Mouse (Mus musculus): Measurements from ENCODE around the gene Rere.
"Not testable (repeated sequence)": the region's sequence is repeated elsewhere in the genome, so short reads cannot be mapped to it uniquely, and the experiment has no call there.

Rere gene

DNA sequence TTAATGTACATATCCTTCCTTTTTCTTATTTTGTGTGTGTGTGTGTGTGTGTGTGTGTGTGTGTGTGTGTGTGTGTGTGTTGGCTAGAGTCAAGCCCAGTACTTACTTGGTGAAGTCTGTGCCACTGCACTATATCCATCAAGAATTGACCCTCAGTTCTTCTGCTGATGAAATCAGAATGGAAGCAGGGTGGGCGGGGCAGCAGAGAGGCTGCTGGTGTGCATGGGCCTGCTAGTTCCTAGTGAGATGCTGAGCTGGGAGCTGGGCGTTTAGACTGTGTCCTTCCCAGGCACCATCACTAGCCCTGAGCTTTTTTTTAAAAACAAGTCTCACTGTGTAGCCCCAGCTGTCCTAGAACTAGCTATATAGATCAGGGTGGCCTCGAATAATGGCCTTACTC, 313.6 kb downstream of the Rere start:
- no peaks in the 10 kb centered on the region for H3K36me3 ChIP-seq (ENCODE audit: control insufficient read depth, insufficient read depth, low read length, poor library complexity, severe bottlenecking)
- DNase-seq (ENCODE audit: low read depth, low spot score), result no peak
- no peaks in the 10 kb centered on the region for H3K27me3 ChIP-seq (ENCODE audit: control insufficient read depth, insufficient read depth, low read length, poor library complexity, severe bottlenecking)

DNA sequence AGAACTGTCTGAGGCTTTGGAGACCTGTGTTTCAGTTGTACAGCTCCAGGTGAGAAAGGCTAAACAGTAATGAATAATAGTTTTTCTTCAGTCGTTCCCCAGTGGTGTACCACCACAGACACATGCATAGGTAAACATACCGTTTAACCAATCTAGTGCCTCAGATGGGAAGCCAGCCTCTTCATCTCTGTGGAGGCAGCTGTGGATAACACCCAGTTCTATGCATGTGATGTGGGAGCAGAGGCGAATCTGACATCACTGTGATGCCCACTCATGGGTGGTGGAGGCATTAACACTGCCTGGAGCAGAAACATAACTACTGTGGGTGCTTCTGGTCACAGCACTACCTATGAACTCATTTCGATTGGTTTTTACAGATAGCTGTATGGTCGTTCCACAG, 314.5 kb downstream of the Rere start:
- DNase-seq (ENCODE audit: low read depth, low spot score), result no peak
- H3K36me3 ChIP-seq (ENCODE audit: control insufficient read depth, insufficient read depth, low read length, poor library complexity, severe bottlenecking), result peaks cover 1% of the 10 kb centered on the region; the same call in 1 of the 2 replicates
- H3K27me3 ChIP-seq (ENCODE audit: control insufficient read depth, insufficient read depth, low read length, poor library complexity, severe bottlenecking), result no peaks in the 10 kb centered on the region

DNA sequence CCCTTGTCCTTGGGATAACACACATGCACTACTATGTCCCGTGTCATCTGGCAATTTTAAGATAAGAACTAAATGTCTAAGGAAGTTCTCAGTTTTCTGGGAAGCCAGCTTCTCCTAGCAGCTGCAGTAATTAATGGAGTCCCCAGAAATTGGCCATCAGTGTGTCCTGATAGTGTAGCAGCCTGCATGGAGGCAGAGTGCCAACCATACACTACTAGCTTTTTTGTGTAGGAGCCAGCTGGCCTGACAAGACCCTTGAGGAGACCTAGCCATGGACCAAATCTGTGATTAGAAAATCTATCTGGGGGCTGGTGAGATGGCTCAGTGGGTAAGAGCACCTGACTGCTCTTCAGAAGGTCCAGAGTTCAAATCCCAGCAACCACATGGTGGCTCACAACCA, 317.2 kb downstream of the Rere start:
- H3K27me3 ChIP-seq (ENCODE audit: control insufficient read depth, insufficient read depth, low read length, poor library complexity, severe bottlenecking), result no peaks in the 10 kb centered on the region
- DNase-seq (ENCODE audit: low read depth, low spot score), result no peak
- peaks cover 1% of the 10 kb centered on the region; the same call in 1 of the 2 replicates for H3K36me3 ChIP-seq (ENCODE audit: control insufficient read depth, insufficient read depth, low read length, poor library complexity, severe bottlenecking)

GRCm38 (mm10) chr4:150599119-150599992, 317.9 kb downstream of the Rere start:
- H3K36me3 ChIP-seq (ENCODE audit: control insufficient read depth, insufficient read depth, low read length, poor library complexity, severe bottlenecking), result peaks cover 1% of the 10 kb centered on the region; the same call in 1 of the 2 replicates
- no peak for DNase-seq (ENCODE audit: low read depth, low spot score)
- H3K27me3 ChIP-seq (ENCODE audit: control insufficient read depth, insufficient read depth, low read length, poor library complexity, severe bottlenecking), result no peaks in the 10 kb centered on the region

GRCm38 (mm10) chr4:150600503-150600902, 319.1 kb downstream of the Rere start:
- DNase-seq (ENCODE audit: low read depth, low spot score); H3K36me3 ChIP-seq (ENCODE audit: control insufficient read depth, insufficient read depth, low read length, poor library complexity, severe bottlenecking); H3K27me3 ChIP-seq (ENCODE audit: control insufficient read depth, insufficient read depth, low read length, poor library complexity, severe bottlenecking): not testable (repeated sequence)

- Histone ChIP-seq H3K27me3 (ENCODE audit: control insufficient read depth, insufficient read depth, low read length, poor library complexity, severe bottlenecking) (no peaks in the 10 kb centered on the region), H3K36me3 (ENCODE audit: control insufficient read depth, insufficient read depth, low read length, poor library complexity, severe bottlenecking) (peaks cover 1% of the 10 kb centered on the region; the same call in 1 of the 2 replicates)
- DNase-seq (ENCODE audit: low read depth, low spot score), result no peak
These were observed 320.0 kb downstream of the Rere start for GRCm38 (mm10) chr4:150601489-150601888.

GRCm38 (mm10) chr4:150603366-150604061, 322.1 kb downstream of the Rere start:
- H3K36me3 ChIP-seq (ENCODE audit: control insufficient read depth, insufficient read depth, low read length, poor library complexity, severe bottlenecking), result peaks cover 1% of the 10 kb centered on the region; the same call in 1 of the 2 replicates
- no peaks in the 10 kb centered on the region for H3K27me3 ChIP-seq (ENCODE audit: control insufficient read depth, insufficient read depth, low read length, poor library complexity, severe bottlenecking)
- no peak for DNase-seq (ENCODE audit: low read depth, low spot score)

GRCm38 (mm10) chr4:150605804-150606203, 324.4 kb downstream of the Rere start:
- H3K27me3 ChIP-seq (ENCODE audit: control insufficient read depth, insufficient read depth, low read length, poor library complexity, severe bottlenecking), result no peaks in the 10 kb centered on the region
- DNase-seq (ENCODE audit: low read depth, low spot score), result peak; percentile 49
- H3K36me3 ChIP-seq (ENCODE audit: control insufficient read depth, insufficient read depth, low read length, poor library complexity, severe bottlenecking), result no peaks in the 10 kb centered on the region

DNA sequence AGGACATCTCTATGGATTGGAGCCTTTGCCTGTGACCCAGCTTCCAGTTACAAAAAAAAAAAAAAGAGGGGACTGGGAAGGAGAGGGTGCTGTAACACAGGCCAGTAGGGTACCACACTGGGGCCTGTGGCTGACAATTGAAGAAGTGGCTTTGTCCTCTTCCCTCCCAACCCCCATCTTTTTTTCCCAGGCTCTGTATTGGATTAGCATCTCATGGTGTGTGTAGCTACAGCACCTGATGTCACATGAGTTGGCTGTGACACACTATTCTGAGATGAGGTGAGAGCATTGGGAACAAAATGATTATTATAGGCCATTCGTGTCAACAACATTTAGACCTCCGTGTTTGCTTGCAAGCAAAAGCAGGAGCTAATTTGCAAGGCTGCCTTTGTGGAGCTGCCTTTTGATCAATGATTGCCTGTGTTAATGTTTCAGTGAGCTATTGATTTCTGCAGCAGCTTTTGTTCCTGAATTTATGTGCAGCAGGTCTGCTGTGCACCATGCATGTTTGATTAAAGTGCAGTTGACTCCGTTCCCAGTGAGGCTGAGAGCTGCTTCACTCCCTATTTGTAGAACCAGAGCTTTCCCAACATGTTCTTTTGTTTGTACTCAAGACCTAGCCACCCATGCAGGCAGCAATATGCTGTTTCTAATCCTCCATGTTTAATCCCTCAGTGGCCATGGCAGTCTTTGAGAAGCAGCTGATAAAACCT, 325.2 kb downstream of the Rere start:
- DNase-seq (ENCODE audit: low read depth, low spot score), result no peak
- no peaks in the 10 kb centered on the region for H3K27me3 ChIP-seq (ENCODE audit: control insufficient read depth, insufficient read depth, low read length, poor library complexity, severe bottlenecking)
- H3K36me3 ChIP-seq (ENCODE audit: control insufficient read depth, insufficient read depth, low read length, poor library complexity, severe bottlenecking), result no peaks in the 10 kb centered on the region; the same call in 1 of the 2 replicates

- Histone ChIP-seq H3K36me3 (ENCODE audit: control insufficient read depth, insufficient read depth, low read length, poor library complexity, severe bottlenecking) (peaks cover 11% of the 10 kb centered on the region), H3K27me3 (ENCODE audit: control insufficient read depth, insufficient read depth, low read length, poor library complexity, severe bottlenecking) (no peaks in the 10 kb centered on the region)
- peak; percentile 38 for DNase-seq (ENCODE audit: low read depth, low spot score)
These were observed 327.2 kb downstream of the Rere start for GRCm38 (mm10) chr4:150608670-150609069.

GRCm38 (mm10) chr4:150613715-150614114, 332.3 kb downstream of the Rere start:
- peaks cover 38% of the 10 kb centered on the region for H3K36me3 ChIP-seq (ENCODE audit: control insufficient read depth, insufficient read depth, low read length, poor library complexity, severe bottlenecking)
- DNase-seq (ENCODE audit: low read depth, low spot score), result no peak
- H3K27me3 ChIP-seq (ENCODE audit: control insufficient read depth, insufficient read depth, low read length, poor library complexity, severe bottlenecking), result no peaks in the 10 kb centered on the region

GRCm38 (mm10) chr4:150615251-150616028, 334.0 kb downstream of the Rere start:
- no peak for DNase-seq (ENCODE audit: low read depth, low spot score)
- Histone ChIP-seq H3K27me3 (ENCODE audit: control insufficient read depth, insufficient read depth, low read length, poor library complexity, severe bottlenecking) (no peaks in the 10 kb centered on the region), H3K36me3 (ENCODE audit: control insufficient read depth, insufficient read depth, low read length, poor library complexity, severe bottlenecking) (peaks cover 41% of the 10 kb centered on the region)

DNA sequence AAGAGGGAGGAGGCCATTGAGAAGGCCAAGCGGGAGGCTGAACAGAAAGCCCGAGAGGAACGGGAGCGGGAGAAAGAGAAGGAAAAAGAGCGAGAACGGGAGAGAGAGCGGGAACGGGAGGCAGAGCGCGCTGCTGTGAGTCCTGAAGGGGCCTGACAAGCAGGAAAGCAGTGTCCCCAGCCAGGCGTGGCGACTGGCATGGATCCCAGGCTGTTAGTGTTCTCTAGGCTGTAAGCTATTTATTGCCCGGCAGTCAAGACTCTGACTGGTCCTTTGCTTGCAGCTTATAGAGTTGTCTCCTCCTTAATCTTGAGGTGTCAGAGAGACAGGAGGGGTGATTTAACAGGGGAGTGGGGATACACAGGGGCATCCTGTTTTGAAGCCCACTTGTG, 334.6 kb downstream of the Rere start:
- Histone ChIP-seq H3K27me3 (ENCODE audit: control insufficient read depth, insufficient read depth, low read length, poor library complexity, severe bottlenecking) (no peaks in the 10 kb centered on the region), H3K36me3 (ENCODE audit: control insufficient read depth, insufficient read depth, low read length, poor library complexity, severe bottlenecking) (peaks cover 41% of the 10 kb centered on the region)
- DNase-seq (ENCODE audit: low read depth, low spot score), result no peak

GRCm38 (mm10) chr4:150616841-150617240, 335.4 kb downstream of the Rere start:
- no peaks in the 10 kb centered on the region for H3K27me3 ChIP-seq (ENCODE audit: control insufficient read depth, insufficient read depth, low read length, poor library complexity, severe bottlenecking)
- no peak for DNase-seq (ENCODE audit: low read depth, low spot score)
- H3K36me3 ChIP-seq (ENCODE audit: control insufficient read depth, insufficient read depth, low read length, poor library complexity, severe bottlenecking), result peaks cover 43% of the 10 kb centered on the region
